In genomic region chr10:81268056-81268455, GRCm38 (mm10) we compare ENCODE assay signal across 8 mouse cellular contexts. TPM values are rescaled to one million over a fixed set of nuclear protein-coding genes. Genes with fewer than 3 reads are reported as not detected.
DNase-seq lines count a peak whose midpoint lies in the region; ATAC-seq and TF ChIP-seq lines count a peak whose summit lies in the region.

No protein-coding gene starts in this region.

- ATAC-seq in embryonic facial prominence, embryonic 14.5 days (ENCODE audit: low read depth) = peak; percentile 58
- peak; percentile 41; the same call in 1 of the 2 replicates for ATAC-seq in limb, embryonic 14.5 days (ENCODE audit: low FRiP score, low read depth)
- peak; percentile 53 for ATAC-seq in midbrain, embryonic 15.5 days (replicated peaks)

- TF ChIP-seq CTCF in bone marrow, adult 2 months (IDR thresholded peaks at IDR 0.05; ENCODE audit: control insufficient read depth, insufficient read depth, low read length) = no peak

- H3K36me3 ChIP-seq in embryonic facial prominence, embryonic 14.5 days (ENCODE audit: control insufficient read depth, insufficient read depth, low read length) = peaks cover 53% of the 10 kb centered on the region
- H3K36me3 ChIP-seq in limb, embryonic 14.5 days (ENCODE audit: control insufficient read depth, insufficient read depth, low read length) = peaks cover 64% of the 10 kb centered on the region
- peaks cover 14% of the 10 kb centered on the region; the same call in 1 of the 2 replicates for H3K36me3 ChIP-seq in midbrain, embryonic 15.5 days (replicated peaks)

- peak overlapping the region; percentile 74 for H3K4me3 ChIP-seq in bone marrow, adult 2 months (replicated peaks; ENCODE audit: control insufficient read depth, low read depth, low read length)
- H3K4me3 ChIP-seq in embryonic facial prominence, embryonic 14.5 days (ENCODE audit: low read depth, low read length) = peak overlapping the region; percentile 70
- H3K4me3 ChIP-seq in limb, embryonic 14.5 days (replicated peaks; ENCODE audit: low read length) = peak overlapping the region; percentile 73
- H3K4me3 ChIP-seq in midbrain, embryonic 15.5 days = peak overlapping the region; percentile 70

- 6% methylated on average over 23 of the region's 23 CpGs for WGBS in bone marrow, adult 2 months
- 8% methylated on average over 23 of the region's 23 CpGs for WGBS in embryonic facial prominence, embryonic 14.5 days
- WGBS in limb, embryonic 14.5 days = 3% methylated on average over 23 of the region's 23 CpGs
- WGBS in midbrain, embryonic 15.5 days = 3% methylated on average over 23 of the region's 23 CpGs

- H3K27ac ChIP-seq in bone marrow, adult 2 months (ENCODE audit: control insufficient read depth, insufficient read depth, low read depth, low read length, poor library complexity) = no peak overlapping the region
- H3K27ac ChIP-seq in embryonic facial prominence, embryonic 14.5 days (replicated peaks; ENCODE audit: low read depth, low read length) = no peak overlapping the region
- H3K27ac ChIP-seq in limb, embryonic 14.5 days (replicated peaks; ENCODE audit: low read depth, low read length) = no peak overlapping the region
- peak overlapping the region; percentile 39; the same call in 1 of the 2 replicates for H3K27ac ChIP-seq in midbrain, embryonic 15.5 days

- no peaks in the 10 kb centered on the region for H3K4me1 ChIP-seq in bone marrow, adult 2 months (ENCODE audit: control insufficient read depth, insufficient read depth, low read length)
- H3K4me1 ChIP-seq in embryonic facial prominence, embryonic 14.5 days (ENCODE audit: control insufficient read depth, insufficient read depth, low read length) = peaks cover 6% of the 10 kb centered on the region; the same call in 1 of the 2 replicates
- H3K4me1 ChIP-seq in limb, embryonic 14.5 days (ENCODE audit: control insufficient read depth, insufficient read depth, low read length) = peaks cover 12% of the 10 kb centered on the region
- H3K4me1 ChIP-seq in midbrain, embryonic 15.5 days = peaks cover 24% of the 10 kb centered on the region

- no peaks in the 10 kb centered on the region for H3K9me3 ChIP-seq in embryonic facial prominence, embryonic 14.5 days (ENCODE audit: control insufficient read depth, low read length)
- no peaks in the 10 kb centered on the region for H3K9me3 ChIP-seq in limb, embryonic 14.5 days (ENCODE audit: control insufficient read depth, low read length)
- H3K9me3 ChIP-seq in midbrain, embryonic 15.5 days = no peaks in the 10 kb centered on the region

- TF ChIP-seq POLR2A in bone marrow, adult 2 months (IDR thresholded peaks at IDR 0.05; ENCODE audit: borderline replicate concordance, control insufficient read depth, low read depth, low read length) = no peak; the same call in 1 of the 2 replicates
- 0 out of 2 replicates have a peak, but pooled peaks have one; percentile 29 for TF ChIP-seq POLR2A in limb, embryonic 14.5 days (IDR thresholded peaks at IDR 0.05; ENCODE audit: borderline replicate concordance, extremely low read depth, insufficient read depth, insufficient read length)

- H3K9ac ChIP-seq in embryonic facial prominence, embryonic 14.5 days (ENCODE audit: low read depth, low read length) = peak overlapping the region; percentile 87
- peak overlapping the region; percentile 77 for H3K9ac ChIP-seq in limb, embryonic 14.5 days (ENCODE audit: low read depth, low read length, severe bottlenecking)
- peak overlapping the region; percentile 88 for H3K9ac ChIP-seq in midbrain, embryonic 15.5 days

- peak overlapping the region; percentile 68 for H3K4me2 ChIP-seq in embryonic facial prominence, embryonic 14.5 days (ENCODE audit: low read depth, low read length)
- peak overlapping the region; percentile 72 for H3K4me2 ChIP-seq in limb, embryonic 14.5 days (replicated peaks; ENCODE audit: low read depth, low read length, severe bottlenecking)
- peak overlapping the region; percentile 79 for H3K4me2 ChIP-seq in midbrain, embryonic 15.5 days

- no peaks in the 10 kb centered on the region for H3K27me3 ChIP-seq in embryonic facial prominence, embryonic 14.5 days (replicated peaks; ENCODE audit: control insufficient read depth, insufficient read depth, low read length)
- H3K27me3 ChIP-seq in limb, embryonic 14.5 days (ENCODE audit: control insufficient read depth, insufficient read depth, low read length) = no peaks in the 10 kb centered on the region
- no peaks in the 10 kb centered on the region for H3K27me3 ChIP-seq in midbrain, embryonic 15.5 days (replicated peaks)

- DNase-seq in A20 (ENCODE audit: low read depth, low spot score) = peak; percentile 87
- peak; percentile 96 for DNase-seq in embryonic facial prominence, embryonic 14.5 days (ENCODE audit: low spot score)
- peak; percentile 92 to 93 for DNase-seq in heart, adult 9 months (ENCODE audit: low spot score in 2 of 2)
- DNase-seq in kidney, adult 9 months = peak; percentile 96
- DNase-seq in limb, embryonic 14.5 days (ENCODE audit: low spot score) = peak; percentile 92
- peak; percentile 49 to 67 for DNase-seq in spleen, adult 18-20 months

RNA-seq across cellular contexts. Expression of gene Apba3, which starts 1.3 kb away (rescaled TPM):
- polyA plus RNA-seq in bone marrow, adult 2 months (2011; ENCODE audit: insufficient read depth, insufficient read length, low replicate concordance, missing spikeins) = 14.6 and 32.8 TPM in 2 replicates
- 56.0 and 61.4 TPM in 2 replicates for polyA plus RNA-seq in embryonic facial prominence, embryonic 14.5 days (2014; fragmentation: Nextera tagmentation; extraction: Ambion mirVana)
- polyA plus RNA-seq in limb, embryonic 14.5 days (2012; rRNA removed) = 77.9 and 102 TPM in 2 replicates
- 58.2 and 59.2 TPM in 2 replicates for polyA plus RNA-seq in limb, embryonic 14.5 days (2014; fragmentation: Nextera tagmentation; extraction: Ambion mirVana)
- polyA plus RNA-seq in midbrain, embryonic 15.5 days (2015; fragmentation: Nextera tagmentation; extraction: Ambion mirVana) = 36.4 and 38.5 TPM in 2 replicates

RNA-seq across cellular contexts. Expression of gene Mrpl54, which starts 1.3 kb away (rescaled TPM):
- 34.4 and 75.4 TPM in 2 replicates for polyA plus RNA-seq in bone marrow, adult 2 months (2011; ENCODE audit: insufficient read depth, insufficient read length, low replicate concordance, missing spikeins)
- polyA plus RNA-seq in embryonic facial prominence, embryonic 14.5 days (2014; fragmentation: Nextera tagmentation; extraction: Ambion mirVana) = 196 and 206 TPM in 2 replicates
- 93.0 and 124 TPM in 2 replicates for polyA plus RNA-seq in limb, embryonic 14.5 days (2012; rRNA removed)
- polyA plus RNA-seq in limb, embryonic 14.5 days (2014; fragmentation: Nextera tagmentation; extraction: Ambion mirVana) = 200 and 202 TPM in 2 replicates
- polyA plus RNA-seq in midbrain, embryonic 15.5 days (2015; fragmentation: Nextera tagmentation; extraction: Ambion mirVana) = 124 and 126 TPM in 2 replicates

RNA-seq across cellular contexts. Expression of gene Matk, which starts 15.3 kb away (rescaled TPM):
- polyA plus RNA-seq in bone marrow, adult 2 months (2011; ENCODE audit: insufficient read depth, insufficient read length, low replicate concordance, missing spikeins) = 11.9 and 18.9 TPM in 2 replicates
- 4.9 and 5.4 TPM in 2 replicates for polyA plus RNA-seq in embryonic facial prominence, embryonic 14.5 days (2014; fragmentation: Nextera tagmentation; extraction: Ambion mirVana)
- 9.9 and 10.6 TPM in 2 replicates for polyA plus RNA-seq in limb, embryonic 14.5 days (2012; rRNA removed)
- polyA plus RNA-seq in limb, embryonic 14.5 days (2014; fragmentation: Nextera tagmentation; extraction: Ambion mirVana) = 5.9 and 6.8 TPM in 2 replicates
- polyA plus RNA-seq in midbrain, embryonic 15.5 days (2015; fragmentation: Nextera tagmentation; extraction: Ambion mirVana) = 37.2 and 40.1 TPM in 2 replicates

RNA-seq across cellular contexts. Expression of gene Tjp3, which starts 23.3 kb away (rescaled TPM):
- 3.0 and 3.4 TPM in 2 replicates for polyA plus RNA-seq in bone marrow, adult 2 months (2011; ENCODE audit: insufficient read depth, insufficient read length, low replicate concordance, missing spikeins)
- polyA plus RNA-seq in embryonic facial prominence, embryonic 14.5 days (2014; fragmentation: Nextera tagmentation; extraction: Ambion mirVana) = 8.1 and 9.9 TPM in 2 replicates
- polyA plus RNA-seq in limb, embryonic 14.5 days (2012; rRNA removed) = 2.8 and 3.5 TPM in 2 replicates
- 5.2 and 6.4 TPM in 2 replicates for polyA plus RNA-seq in limb, embryonic 14.5 days (2014; fragmentation: Nextera tagmentation; extraction: Ambion mirVana)
- 6.9 and 8.0 TPM in 2 replicates for polyA plus RNA-seq in midbrain, embryonic 15.5 days (2015; fragmentation: Nextera tagmentation; extraction: Ambion mirVana)

RNA-seq across cellular contexts. Expression of gene Pip5k1c, which starts 24.7 kb away (rescaled TPM):
- polyA plus RNA-seq in bone marrow, adult 2 months (2011; ENCODE audit: insufficient read depth, insufficient read length, low replicate concordance, missing spikeins) = 31.2 and 62.2 TPM in 2 replicates
- polyA plus RNA-seq in embryonic facial prominence, embryonic 14.5 days (2014; fragmentation: Nextera tagmentation; extraction: Ambion mirVana) = 48.4 and 56.3 TPM in 2 replicates
- 70.4 and 93.4 TPM in 2 replicates for polyA plus RNA-seq in limb, embryonic 14.5 days (2012; rRNA removed)
- 53.0 and 60.4 TPM in 2 replicates for polyA plus RNA-seq in limb, embryonic 14.5 days (2014; fragmentation: Nextera tagmentation; extraction: Ambion mirVana)
- 154 and 159 TPM in 2 replicates for polyA plus RNA-seq in midbrain, embryonic 15.5 days (2015; fragmentation: Nextera tagmentation; extraction: Ambion mirVana)
